Mouse (Mus musculus) neural tube, embryonic 13.5 days (tissue): ENCODE measurements around the gene Gpbp1l1. TPM values are rescaled to one million over a fixed set of nuclear protein-coding genes. Genes with fewer than 3 reads are reported as not detected.

Experiments
- ATAC-seq: fragments of 200-750 bp; cut with Nextera tagmentation; 2 replicates; pipeline ENCODE4 v1.8.0; 2017; ENCODE audit warnings: low read depth, mild to moderate bottlenecking, moderate TSS enrichment, moderate library complexity
- H3K27ac ChIP-seq: fragments of 300-500 bp; sonication (generic); replicated peaks from 2 replicates; pipeline ENCODE4 v1.5.1; 2015; ENCODE audit warnings: moderate library complexity, mild to moderate bottlenecking, inconsistent platforms
- H3K27me3 ChIP-seq: fragments of 300-500 bp; sonication (generic); 2 replicates; pipeline ENCODE4 v1.6.1; 2015; ENCODE audit warnings: mild to moderate bottlenecking, inconsistent platforms
- H3K36me3 ChIP-seq: fragments of 300-500 bp; sonication (generic); 2 replicates; pipeline ENCODE4 v1.6.1; 2015; ENCODE audit warnings: mild to moderate bottlenecking, inconsistent platforms
- H3K4me1 ChIP-seq: fragments of 300-500 bp; sonication (generic); replicated peaks from 2 replicates; pipeline ENCODE4 v1.6.1; 2015; ENCODE audit warnings: inconsistent platforms
- H3K4me2 ChIP-seq: fragments of 300-500 bp; sonication (generic); 2 replicates; pipeline ENCODE4 v1.6.1; 2015; ENCODE audit warnings: inconsistent platforms, mild to moderate bottlenecking, moderate library complexity
- H3K4me3 ChIP-seq: fragments of 300-500 bp; sonication (generic); 2 replicates; pipeline ENCODE4 v1.5.1; 2015; ENCODE audit warnings: mild to moderate bottlenecking, inconsistent platforms
- H3K9ac ChIP-seq: fragments of 300-500 bp; sonication (generic); 2 replicates; pipeline ENCODE4 v1.6.1; 2015; ENCODE audit warnings: moderate library complexity, mild to moderate bottlenecking, inconsistent platforms
- H3K9me3 ChIP-seq: fragments of 300-500 bp; sonication (generic); 2 replicates; pipeline ENCODE4 v1.6.1; 2016; ENCODE audit warnings: inconsistent platforms
- WGBS: fragments of 180-500 bp; shearing (Covaris S2); methylation state at CpG from one replicate; pipeline ENCODE4 v1.1.7; 2015; 5-methylcytosine and 5-hydroxymethylcytosine counted together
- polyA plus RNA-seq: library from polyadenylated mRNA; unstranded; fragments of >200 nt; fragmentation: Nextera tagmentation; extraction: Ambion mirVana; gene quantifications from 2 replicates; pipeline ENCODE4 v1.2.1, GENCODE M21; 2015

Gene Gpbp1l1
- polyA plus RNA-seq, result 17.4 and 18.8 TPM in 2 replicates

- WGBS, result under 1% methylated on average over 78 of the region's 78 CpGs
- Histone ChIP-seq H3K27ac (peak within 1 kb of the TSS; percentile 90), H3K4me1 (peaks cover 34% of the 10 kb centered on the region), H3K36me3 (peaks cover 17% of the 10 kb centered on the region), H3K27me3 (no peaks in the 10 kb centered on the region), H3K4me3 (peak within 1 kb of the TSS; percentile 70), H3K9ac (peak within 1 kb of the TSS; percentile 83), H3K4me2 (peak within 1 kb of the TSS; percentile 66), H3K9me3 (no peaks in the 10 kb centered on the region)
- peak; percentile 98 for ATAC-seq
Measured at GRCm38 (mm10) chr4:116557306-116558121, at the start of gene Gpbp1l1. Gene Gpbp1l1, plus strand, starts transcription at chr4:116557658.

DNA sequence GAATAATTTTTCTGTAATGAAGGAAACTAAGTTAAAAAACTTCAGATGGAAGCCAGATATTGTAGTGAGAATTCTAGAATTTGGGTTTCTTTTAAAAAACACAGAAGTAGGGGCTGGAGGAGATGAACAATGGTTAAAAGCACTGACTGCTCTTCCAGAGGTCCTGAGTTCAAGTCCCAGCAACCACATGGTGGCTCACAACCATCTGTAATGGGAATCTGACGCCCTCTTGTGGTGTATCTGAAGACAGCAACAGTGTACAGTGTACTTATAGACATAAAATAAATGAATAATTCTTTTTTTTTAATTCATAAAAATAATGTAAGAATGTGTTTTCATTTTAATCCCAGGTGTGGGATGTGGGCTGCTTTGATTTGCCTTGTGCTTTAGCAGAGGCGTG lies 26.3 kb upstream of the Gpbp1l1 start:
- Histone ChIP-seq H3K4me1 (no peaks in the 10 kb centered on the region), H3K27me3 (no peaks in the 10 kb centered on the region), H3K27ac (no peak overlapping the region), H3K4me2 (no peak overlapping the region), H3K36me3 (peaks cover 28% of the 10 kb centered on the region), H3K9ac (no peak overlapping the region), H3K9me3 (no peaks in the 10 kb centered on the region), H3K4me3 (no peak overlapping the region)
- ATAC-seq, result no peak
- 72% methylated on average over 2 of the region's 2 CpGs for WGBS

GRCm38 (mm10) chr4:116536351-116536750 lies 21.1 kb upstream of the Gpbp1l1 start:
- H3K27ac ChIP-seq, result no peak overlapping the region
- H3K4me1 ChIP-seq, result no peaks in the 10 kb centered on the region
- no peak overlapping the region for H3K4me2 ChIP-seq
- no peak overlapping the region for H3K9ac ChIP-seq
- H3K27me3 ChIP-seq, result no peaks in the 10 kb centered on the region
- H3K36me3 ChIP-seq, result peaks cover 26% of the 10 kb centered on the region
- no peak for ATAC-seq
- H3K9me3 ChIP-seq, result no peaks in the 10 kb centered on the region
- H3K4me3 ChIP-seq, result no peak overlapping the region

- Histone ChIP-seq H3K4me2 (no peak overlapping the region), H3K36me3 (peaks cover 26% of the 10 kb centered on the region), H3K9me3 (no peaks in the 10 kb centered on the region), H3K27ac (no peak overlapping the region), H3K4me3 (no peak overlapping the region), H3K27me3 (no peaks in the 10 kb centered on the region), H3K4me1 (no peaks in the 10 kb centered on the region), H3K9ac (no peak overlapping the region)
- no peak for ATAC-seq
- WGBS, result 82% methylated on average over 3 of the region's 3 CpGs
Measured at GRCm38 (mm10) chr4:116537737-116538136, 19.7 kb upstream of the Gpbp1l1 start.

- no peaks in the 10 kb centered on the region for H3K27me3 ChIP-seq
- H3K4me3 ChIP-seq, result no peak overlapping the region
- H3K9ac ChIP-seq, result no peak overlapping the region
- no peak overlapping the region for H3K27ac ChIP-seq
- no peak overlapping the region for H3K4me2 ChIP-seq
- no peak for ATAC-seq
- 83% methylated on average over 1 of the region's 1 CpGs for WGBS
- H3K9me3 ChIP-seq, result no peaks in the 10 kb centered on the region
- H3K4me1 ChIP-seq, result peaks cover 3% of the 10 kb centered on the region; the same call in 1 of the 2 replicates
- peaks cover 23% of the 10 kb centered on the region for H3K36me3 ChIP-seq
Measured at GRCm38 (mm10) chr4:116550432-116550831, 7.0 kb upstream of the Gpbp1l1 start.

DNA sequence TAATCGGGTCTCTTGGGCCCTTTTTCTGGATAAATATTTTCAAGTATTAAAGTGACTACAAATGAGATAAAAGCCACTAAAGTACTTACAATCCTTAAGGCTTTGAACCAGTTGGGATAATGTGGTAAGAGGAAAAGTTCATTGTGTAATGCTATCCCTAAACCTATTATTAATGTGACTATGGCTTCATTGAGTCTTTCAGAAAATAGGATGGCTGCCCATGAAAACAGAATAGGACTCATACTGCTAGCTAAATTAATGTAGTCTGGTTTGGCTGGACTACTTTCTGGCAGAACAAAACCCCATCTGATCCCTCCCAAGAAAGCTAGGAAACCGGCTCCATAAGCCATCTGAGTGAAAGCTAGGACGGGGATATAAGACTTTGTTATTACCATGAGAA lies 4.4 kb upstream of the Gpbp1l1 start:
- Histone ChIP-seq H3K36me3 (peaks cover 23% of the 10 kb centered on the region), H3K4me1 (peaks cover 10% of the 10 kb centered on the region), H3K27me3 (no peaks in the 10 kb centered on the region), H3K9me3 (no peaks in the 10 kb centered on the region), H3K4me3 (no peak overlapping the region), H3K9ac (no peak overlapping the region), H3K4me2 (no peak overlapping the region), H3K27ac (no peak overlapping the region)
- ATAC-seq, result no peak
- 96% methylated on average over 3 of the region's 3 CpGs for WGBS

GRCm38 (mm10) chr4:116555413-116556300 lies 1.8 kb upstream of the Gpbp1l1 start, which contains the start of gene Tmem69:
Gene Tmem69, minus strand, starts transcription at chr4:116555936.
- Histone ChIP-seq H3K9me3 (no peaks in the 10 kb centered on the region), H3K27me3 (no peaks in the 10 kb centered on the region), H3K9ac (peak within 1 kb of the TSS; percentile 74), H3K27ac (peak within 1 kb of the TSS; percentile 90), H3K4me1 (peaks cover 34% of the 10 kb centered on the region), H3K4me2 (peak within 1 kb of the TSS; percentile 66), H3K36me3 (peaks cover 23% of the 10 kb centered on the region), H3K4me3 (peak within 1 kb of the TSS; percentile 70)
- no peak for ATAC-seq
- 3% methylated on average over 23 of the region's 23 CpGs for WGBS

DNA sequence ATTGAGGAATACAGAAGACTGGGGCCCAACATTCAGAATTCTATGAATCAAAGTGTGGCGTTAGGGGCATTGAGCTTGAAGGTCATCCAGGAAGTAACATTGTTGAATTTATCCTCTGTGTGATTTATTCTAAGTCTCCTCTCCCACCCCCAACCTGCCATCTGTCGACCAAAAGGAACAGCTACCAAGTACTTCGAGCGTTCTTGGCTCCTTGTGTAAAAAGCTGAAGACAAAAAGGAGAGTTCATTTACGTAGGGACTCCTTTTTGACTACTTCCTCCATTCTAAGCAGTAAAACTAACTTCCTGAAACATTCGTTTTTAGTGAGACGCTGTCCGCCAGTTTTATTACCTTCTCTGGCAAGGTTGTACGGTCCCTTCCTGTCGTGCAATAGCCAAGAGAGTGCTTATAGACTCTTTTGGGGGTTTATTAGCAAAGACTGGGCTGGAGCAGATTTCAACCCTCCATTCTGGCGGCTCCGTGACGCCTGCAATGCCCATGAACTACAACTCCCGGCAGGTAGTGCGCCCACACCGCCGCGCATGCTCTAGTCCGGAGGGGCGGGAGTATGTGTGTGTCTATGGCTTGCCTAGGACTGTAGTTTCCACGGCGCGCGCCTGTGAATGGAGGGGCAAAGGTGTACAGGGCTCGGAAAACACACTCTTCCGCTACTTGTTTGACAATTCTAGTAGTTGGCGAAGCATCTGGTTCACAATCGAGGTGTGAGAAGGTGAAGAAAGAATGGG lies 725 bp upstream of the Gpbp1l1 start:
- Histone ChIP-seq H3K27ac (peak overlapping the region; percentile 90), H3K4me2 (peak overlapping the region; percentile 66), H3K4me3 (peak overlapping the region; percentile 70), H3K27me3 (no peaks in the 10 kb centered on the region), H3K4me1 (peaks cover 34% of the 10 kb centered on the region), H3K9ac (peak overlapping the region; percentile 74), H3K36me3 (peaks cover 20% of the 10 kb centered on the region), H3K9me3 (no peaks in the 10 kb centered on the region)
- WGBS, result under 1% methylated on average over 28 of the region's 28 CpGs
- peak; percentile 99 for ATAC-seq

- H3K27ac ChIP-seq, result no peak overlapping the region
- peak overlapping the region; percentile 70 for H3K4me3 ChIP-seq
- H3K9ac ChIP-seq, result peak overlapping the region; percentile 83
- H3K4me1 ChIP-seq, result peaks cover 34% of the 10 kb centered on the region
- ATAC-seq, result no peak
- no peaks in the 10 kb centered on the region for H3K27me3 ChIP-seq
- H3K4me2 ChIP-seq, result peak overlapping the region; percentile 66
- 7% methylated on average over 15 of the region's 15 CpGs for WGBS
- H3K9me3 ChIP-seq, result no peaks in the 10 kb centered on the region
- H3K36me3 ChIP-seq, result peaks cover 10% of the 10 kb centered on the region
Measured at GRCm38 (mm10) chr4:116558151-116558882, 859 bp downstream of the Gpbp1l1 start.

GRCm38 (mm10) chr4:116595793-116596192 lies 38.3 kb downstream of the Gpbp1l1 start:
- ATAC-seq, result no peak
- Histone ChIP-seq H3K27me3 (no peaks in the 10 kb centered on the region), H3K4me3 (no peak overlapping the region), H3K9ac (no peak overlapping the region), H3K36me3 (peaks cover 40% of the 10 kb centered on the region), H3K27ac (no peak overlapping the region), H3K4me1 (peaks cover 27% of the 10 kb centered on the region), H3K4me2 (peak overlapping the region; percentile 89; the same call in 1 of the 2 replicates), H3K9me3 (no peaks in the 10 kb centered on the region)
- WGBS, result 84% methylated on average over 8 of the region's 8 CpGs

- Histone ChIP-seq H3K36me3 (peaks cover 40% of the 10 kb centered on the region), H3K27ac (peak within 1 kb of the TSS; percentile 84), H3K27me3 (no peaks in the 10 kb centered on the region), H3K9ac (peak within 1 kb of the TSS; percentile 88), H3K9me3 (no peaks in the 10 kb centered on the region), H3K4me1 (peaks cover 27% of the 10 kb centered on the region), H3K4me2 (peak within 1 kb of the TSS; percentile 89), H3K4me3 (peak within 1 kb of the TSS; percentile 66)
- 28% methylated on average over 5 of the region's 5 CpGs for WGBS
- no peak for ATAC-seq
Measured at GRCm38 (mm10) chr4:116596379-116596778, 38.9 kb downstream of the Gpbp1l1 start, which contains the start of gene Ccdc17. Gene Ccdc17, plus strand, starts transcription at chr4:116596654.
